Mouse (Mus musculus): Measurements from ENCODE around the gene Gls. TPM values are rescaled to one million over a fixed set of nuclear protein-coding genes. Genes with fewer than 3 reads are reported as not detected.

Gene Gls
- polyA plus RNA-seq, 1 experiment from 2014 or later = 21.0 TPM

DNA sequence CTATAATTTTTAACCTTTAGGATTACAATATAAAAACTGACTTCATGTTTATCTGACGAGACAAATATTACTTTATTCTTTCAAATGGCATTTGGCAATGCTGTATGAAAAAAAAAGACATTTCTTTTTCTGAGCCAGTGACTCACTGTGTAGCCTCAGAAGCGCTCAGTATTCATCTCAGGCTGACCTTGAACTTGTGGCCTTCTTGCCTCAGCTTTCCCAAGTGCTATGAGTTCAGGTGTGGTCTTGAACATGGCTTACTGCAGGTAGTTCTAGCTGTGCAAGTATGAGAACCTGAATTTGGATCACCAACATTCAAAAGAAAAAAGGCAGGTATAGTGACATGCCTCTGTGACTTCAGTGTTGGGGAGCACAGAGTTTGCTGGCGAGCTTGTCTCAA, 112.0 kb downstream of the Gls start:
- H3K27me3 ChIP-seq (replicated peaks; ENCODE audit: control insufficient read depth, insufficient read depth, low read length) = no peaks in the 10 kb centered on the region
- H3K27ac ChIP-seq (ENCODE audit: low read length) = no peak overlapping the region
- H3K4me3 ChIP-seq (ENCODE audit: low read length) = no peak overlapping the region
- H3K4me2 ChIP-seq (ENCODE audit: low read depth, low read length) = no peak overlapping the region
- 88% methylated on average over 3 of the region's 3 CpGs for whole genome bisulfite sequencing
- no peaks in the 10 kb centered on the region for H3K36me3 ChIP-seq (ENCODE audit: control insufficient read depth, insufficient read depth, low read length)
- H3K9me3 ChIP-seq (ENCODE audit: control insufficient read depth, low read length) = no peaks in the 10 kb centered on the region
- no peaks in the 10 kb centered on the region for H3K4me1 ChIP-seq (ENCODE audit: control insufficient read depth, insufficient read depth, low read length)
- ATAC-seq = no peak
- no peak overlapping the region for H3K9ac ChIP-seq (ENCODE audit: low read depth, low read length)

DNA sequence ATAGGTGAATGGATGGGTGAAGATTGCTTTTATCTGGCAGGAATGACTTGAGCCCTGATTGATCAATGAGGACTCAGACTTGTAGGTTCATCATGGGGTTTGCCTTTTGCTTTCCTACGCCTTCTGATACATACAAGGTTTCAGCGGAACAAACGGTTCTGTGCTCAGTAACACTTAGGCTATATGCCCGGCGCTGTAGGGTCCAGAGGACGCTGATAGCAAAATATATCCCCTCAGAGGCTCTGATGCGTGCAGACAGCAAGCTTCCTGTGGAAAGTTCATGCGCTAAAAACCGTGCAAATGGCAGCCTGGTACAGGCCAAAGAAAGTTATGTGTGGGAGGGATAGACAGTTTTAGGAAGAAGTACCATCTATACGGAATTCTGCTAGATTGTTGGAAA, 112.8 kb downstream of the Gls start:
- Histone ChIP-seq H3K4me3 (ENCODE audit: low read length) (peak overlapping the region; percentile 91), H3K36me3 (ENCODE audit: control insufficient read depth, insufficient read depth, low read length) (no peaks in the 10 kb centered on the region), H3K27ac (ENCODE audit: low read length) (no peak overlapping the region), H3K4me2 (ENCODE audit: low read depth, low read length) (peak overlapping the region; percentile 79), H3K9ac (ENCODE audit: low read depth, low read length) (0 out of 2 replicates have a peak overlapping the region, but pooled peaks have one; percentile 86), H3K9me3 (ENCODE audit: control insufficient read depth, low read length) (no peaks in the 10 kb centered on the region), H3K27me3 (replicated peaks; ENCODE audit: control insufficient read depth, insufficient read depth, low read length) (no peaks in the 10 kb centered on the region), H3K4me1 (ENCODE audit: control insufficient read depth, insufficient read depth, low read length) (no peaks in the 10 kb centered on the region)
- ATAC-seq = no peak
- 35% methylated on average over 10 of the region's 10 CpGs for WGBS

DNA sequence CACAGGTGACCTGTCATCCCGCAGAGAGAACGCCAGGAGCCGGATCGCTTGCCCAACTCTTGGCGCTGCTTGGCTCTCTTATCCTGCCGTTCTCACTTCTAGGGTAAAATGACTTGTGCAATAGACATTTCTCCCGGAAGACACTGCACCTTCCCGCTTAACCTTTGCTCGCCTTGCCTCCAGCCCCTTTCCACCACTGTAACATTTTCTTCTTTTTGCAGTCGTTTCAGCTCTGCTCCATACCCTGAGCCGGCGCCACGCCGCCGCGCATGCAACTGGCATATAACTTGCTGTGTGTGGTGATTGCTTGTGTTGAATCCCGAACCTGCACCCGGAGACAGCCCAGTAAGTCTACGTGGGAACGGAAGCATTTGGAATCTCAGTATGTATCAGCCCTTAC, 113.3 kb downstream of the Gls start:
- Histone ChIP-seq H3K27ac (ENCODE audit: low read length) (peak overlapping the region; percentile 79), H3K9ac (ENCODE audit: low read depth, low read length) (peak overlapping the region; percentile 86), H3K36me3 (ENCODE audit: control insufficient read depth, insufficient read depth, low read length) (no peaks in the 10 kb centered on the region), H3K4me1 (ENCODE audit: control insufficient read depth, insufficient read depth, low read length) (no peaks in the 10 kb centered on the region), H3K9me3 (ENCODE audit: control insufficient read depth, low read length) (no peaks in the 10 kb centered on the region), H3K4me2 (ENCODE audit: low read depth, low read length) (peak overlapping the region; percentile 79), H3K4me3 (ENCODE audit: low read length) (peak overlapping the region; percentile 91), H3K27me3 (replicated peaks; ENCODE audit: control insufficient read depth, insufficient read depth, low read length) (no peaks in the 10 kb centered on the region)
- peak; percentile 71 for ATAC-seq
- under 1% methylated on average over 20 of the region's 20 CpGs for WGBS

DNA sequence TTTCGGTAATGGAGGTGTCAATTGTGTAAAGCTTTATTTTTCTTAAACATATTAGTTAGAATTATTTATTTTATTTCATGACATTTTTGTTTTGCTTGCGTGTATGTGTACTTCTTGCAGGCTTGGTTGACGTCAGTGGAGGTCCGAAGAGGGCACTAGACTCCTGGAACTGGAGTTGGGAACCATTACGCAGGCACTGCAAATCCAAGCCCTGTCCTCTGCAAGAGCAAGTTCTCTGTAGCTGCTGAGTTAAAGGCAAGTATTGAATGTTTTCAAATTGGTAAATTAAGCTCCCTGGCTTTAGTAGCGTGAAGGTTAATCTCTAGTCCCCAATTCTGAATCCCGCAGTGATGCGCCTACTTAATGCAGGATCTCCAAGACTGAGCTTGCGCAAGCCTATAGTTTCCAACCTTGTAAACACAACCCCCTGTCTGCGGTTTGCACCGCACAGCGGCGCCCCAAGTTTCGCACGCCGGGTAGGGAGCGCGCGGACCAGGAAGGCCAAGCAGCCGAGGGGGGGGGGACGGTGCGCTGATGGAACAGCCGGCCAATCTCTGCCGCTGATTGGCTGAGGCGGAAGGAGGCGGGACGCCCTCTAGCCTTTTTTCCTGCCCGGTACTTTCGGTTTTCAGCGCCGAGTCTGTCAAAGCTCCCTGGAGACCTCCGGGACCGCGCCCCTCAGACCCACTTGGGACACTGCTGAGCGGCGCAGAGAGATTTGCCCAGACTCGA, 114.0 kb downstream of the Gls start, which contains the start of gene Stat1:
Stat1 (plus strand) TSS at position 581 of the 732 bp plus-strand sequence.
- H3K4me1 ChIP-seq (ENCODE audit: control insufficient read depth, insufficient read depth, low read length) = no peaks in the 10 kb centered on the region
- H3K9ac ChIP-seq (ENCODE audit: low read depth, low read length) = peak within 1 kb of the TSS; percentile 86
- no peaks in the 10 kb centered on the region for H3K9me3 ChIP-seq (ENCODE audit: control insufficient read depth, low read length)
- H3K27me3 ChIP-seq (replicated peaks; ENCODE audit: control insufficient read depth, insufficient read depth, low read length) = no peaks in the 10 kb centered on the region
- H3K4me3 ChIP-seq (ENCODE audit: low read length) = peak within 1 kb of the TSS; percentile 91
- 4% methylated on average over 37 of the region's 37 CpGs for WGBS
- peak within 1 kb of the TSS; percentile 79 for H3K4me2 ChIP-seq (ENCODE audit: low read depth, low read length)
- ATAC-seq = peak; percentile 97
- H3K27ac ChIP-seq (ENCODE audit: low read length) = peak within 1 kb of the TSS; percentile 79
- H3K36me3 ChIP-seq (ENCODE audit: control insufficient read depth, insufficient read depth, low read length) = no peaks in the 10 kb centered on the region

DNA sequence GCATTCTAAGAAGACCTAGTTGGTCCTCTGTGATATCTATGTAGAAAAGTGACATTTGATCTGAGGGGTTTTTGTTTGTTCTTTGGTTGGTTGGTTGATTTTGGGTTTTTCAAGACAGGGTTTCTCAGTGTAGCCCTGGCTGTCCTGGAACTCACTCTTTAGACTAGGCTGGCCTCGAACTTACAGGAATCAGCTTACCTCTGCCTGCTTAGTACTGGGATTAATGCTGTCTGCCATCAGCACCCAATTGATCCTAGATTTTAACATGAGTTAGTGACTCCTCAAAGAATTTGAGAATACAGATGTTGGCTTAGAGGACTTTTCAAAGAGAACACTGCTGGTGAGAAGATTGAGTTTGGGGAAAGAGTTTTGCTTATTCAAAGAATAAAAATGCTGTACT, 115.3 kb downstream of the Gls start:
- H3K9me3 ChIP-seq (ENCODE audit: control insufficient read depth, low read length) = no peaks in the 10 kb centered on the region
- H3K27ac ChIP-seq (ENCODE audit: low read length) = no peak overlapping the region
- 90% methylated on average over 1 of the region's 1 CpGs for WGBS
- no peak overlapping the region for H3K4me3 ChIP-seq (ENCODE audit: low read length)
- H3K4me1 ChIP-seq (ENCODE audit: control insufficient read depth, insufficient read depth, low read length) = peaks cover 5% of the 10 kb centered on the region
- H3K4me2 ChIP-seq (ENCODE audit: low read depth, low read length) = no peak overlapping the region
- no peaks in the 10 kb centered on the region for H3K36me3 ChIP-seq (ENCODE audit: control insufficient read depth, insufficient read depth, low read length)
- H3K27me3 ChIP-seq (replicated peaks; ENCODE audit: control insufficient read depth, insufficient read depth, low read length) = no peaks in the 10 kb centered on the region
- ATAC-seq = no peak
- no peak overlapping the region for H3K9ac ChIP-seq (ENCODE audit: low read depth, low read length)

DNA sequence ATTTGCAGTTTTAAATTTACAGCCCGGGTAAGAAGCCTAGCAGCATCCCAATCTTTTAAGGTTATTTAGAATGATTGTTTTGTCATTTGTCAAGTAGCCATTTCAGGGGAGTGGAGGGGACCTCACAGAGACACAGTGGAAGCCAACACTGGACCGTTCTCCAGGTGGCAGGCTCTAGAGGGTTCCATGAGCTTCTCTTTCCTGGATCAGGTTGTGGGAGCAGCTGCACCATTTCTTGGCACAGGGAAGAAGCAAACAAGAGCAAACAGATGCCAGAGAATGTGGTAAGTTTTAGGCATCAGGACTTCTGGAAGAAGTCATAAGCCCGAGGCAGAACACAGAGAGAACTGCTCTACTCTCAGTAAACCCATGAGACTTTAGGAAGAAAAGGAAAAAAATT, 116.6 kb downstream of the Gls start:
- Histone ChIP-seq H3K9ac (ENCODE audit: low read depth, low read length) (no peak overlapping the region), H3K4me1 (ENCODE audit: control insufficient read depth, insufficient read depth, low read length) (peaks cover 5% of the 10 kb centered on the region), H3K27me3 (replicated peaks; ENCODE audit: control insufficient read depth, insufficient read depth, low read length) (no peaks in the 10 kb centered on the region), H3K4me3 (ENCODE audit: low read length) (no peak overlapping the region), H3K27ac (ENCODE audit: low read length) (no peak overlapping the region), H3K36me3 (ENCODE audit: control insufficient read depth, insufficient read depth, low read length) (no peaks in the 10 kb centered on the region), H3K9me3 (ENCODE audit: control insufficient read depth, low read length) (no peaks in the 10 kb centered on the region), H3K4me2 (ENCODE audit: low read depth, low read length) (no peak overlapping the region)
- WGBS = 73% methylated on average over 3 of the region's 3 CpGs
- no peak for ATAC-seq

DNA sequence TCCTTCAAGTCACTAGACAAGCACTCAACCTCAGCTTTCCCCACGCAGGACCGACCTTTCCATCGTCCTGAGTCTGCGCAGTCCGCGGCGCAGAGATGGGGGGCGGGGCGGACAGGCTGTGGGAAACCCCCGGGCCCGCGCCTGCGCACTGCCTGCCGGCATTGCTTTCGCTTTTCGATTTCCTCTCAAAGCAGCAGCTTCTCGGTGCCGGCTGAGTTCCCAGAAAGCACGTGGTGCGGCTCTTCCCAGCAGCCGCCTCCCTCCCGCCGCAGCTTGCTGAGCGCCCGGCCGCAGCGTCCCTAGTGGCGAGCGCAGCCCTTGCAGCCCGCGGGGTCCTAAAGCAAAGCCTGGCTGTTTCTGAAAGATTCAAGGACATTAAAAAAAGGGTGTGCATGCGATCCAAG, 119.4 kb downstream of the Gls start:
- Histone ChIP-seq H3K9me3 (ENCODE audit: control insufficient read depth, low read length) (no peaks in the 10 kb centered on the region), H3K9ac (ENCODE audit: low read depth, low read length) (peak overlapping the region; percentile 58), H3K4me3 (ENCODE audit: low read length) (peak overlapping the region; percentile 42), H3K36me3 (ENCODE audit: control insufficient read depth, insufficient read depth, low read length) (no peaks in the 10 kb centered on the region), H3K27me3 (replicated peaks; ENCODE audit: control insufficient read depth, insufficient read depth, low read length) (no peaks in the 10 kb centered on the region), H3K4me2 (ENCODE audit: low read depth, low read length) (peak overlapping the region; percentile 54), H3K4me1 (ENCODE audit: control insufficient read depth, insufficient read depth, low read length) (peaks cover 5% of the 10 kb centered on the region), H3K27ac (ENCODE audit: low read length) (peak overlapping the region; percentile 43)
- peak; percentile 97 for ATAC-seq
- under 1% methylated on average over 32 of the region's 32 CpGs for WGBS

Other genes with a start within 250 kb of the Gls start
- 0.93 and 1.5 TPM in 2 replicates for gene Stat4, start 246.1 kb downstream of the Gls start, polyA plus RNA-seq (2015; fragmentation: Nextera tagmentation; extraction: Ambion mirVana)
- 30.3 and 33.4 TPM in 2 replicates for gene Stat1, start 113.8 kb downstream of the Gls start, polyA plus RNA-seq (2015; fragmentation: Nextera tagmentation; extraction: Ambion mirVana)